Mouse (Mus musculus) MEL (cell line): ENCODE measurements around the gene Gm17651. TPM values are rescaled to one million over a fixed set of nuclear protein-coding genes. Genes with fewer than 3 reads are reported as not detected.

Experiments used
- DNase-seq: peaks from one replicate; pipeline ENCODE4 v3.0.0; 2011; ENCODE audit warnings: low read depth, low spot score
- H3K27ac ChIP-seq: 2 replicates; pipeline ENCODE4 v1.5.1; 2012; ENCODE audit warnings: low read depth, mild to moderate bottlenecking, control low read depth, low read length, moderate library complexity; ENCODE audit not compliant: control insufficient read depth
- H3K27me3 ChIP-seq, 2 experiments: fragments of 150-350 bp in 1 of 2; sonication (generic) in 1 of 2; 2 replicates each; pipeline ENCODE4 v1.6.1; 2012; ENCODE audit warnings: low read length in 2 of 2, mild to moderate bottlenecking in 2 of 2, improper control_type of control experiment in 1 of 2, moderate library complexity in 1 of 2; ENCODE audit not compliant: insufficient read depth in 2 of 2, control insufficient read depth in 1 of 2
- H3K36me3 ChIP-seq, 2 experiments: 2 replicates each; pipeline ENCODE4 v1.6.1; 2012 to 2014; ENCODE audit warnings: low read length in 2 of 2, improper control_type of control experiment in 1 of 2, inconsistent platforms in 1 of 2, mild to moderate bottlenecking in 1 of 2; ENCODE audit not compliant: insufficient read depth in 2 of 2, control insufficient read depth in 1 of 2
- H3K4me1 ChIP-seq, 2 experiments: fragments of 150-350 bp in 1 of 2; sonication (generic) in 1 of 2; 2 replicates each; pipeline ENCODE4 v1.6.1; 2012; ENCODE audit warnings: low read length in 2 of 2, improper control_type of control experiment in 1 of 2, mild to moderate bottlenecking in 1 of 2; ENCODE audit not compliant: insufficient read depth in 2 of 2, control insufficient read depth in 1 of 2
- H3K4me3 ChIP-seq, 2 experiments: fragments of 150-350 bp in 1 of 2; sonication (generic) in 1 of 2; 2 replicates each; pipeline ENCODE4 v1.5.1; 2012; ENCODE audit warnings: low read depth in 2 of 2, low read length in 2 of 2, mild to moderate bottlenecking in 2 of 2, moderate library complexity in 2 of 2, control low read depth in 1 of 2, improper control_type of control experiment in 1 of 2; ENCODE audit not compliant: control insufficient read depth in 1 of 2, insufficient read depth in 1 of 2
- H3K79me2 ChIP-seq: 2 replicates; pipeline ENCODE4 v1.6.1; 2012; ENCODE audit warnings: mild to moderate bottlenecking, low read length, moderate library complexity; ENCODE audit not compliant: control insufficient read depth, poor library complexity, insufficient read depth
- H3K9ac ChIP-seq: 2 replicates; pipeline ENCODE4 v1.6.1; 2012; ENCODE audit warnings: low read depth, mild to moderate bottlenecking, control low read depth, low read length, moderate library complexity; ENCODE audit not compliant: control insufficient read depth, poor library complexity, severe bottlenecking
- H3K9me3 ChIP-seq: fragments of 150-350 bp; sonication (generic); replicated peaks from 2 replicates; pipeline ENCODE4 v1.6.1; 2012; ENCODE audit warnings: mild to moderate bottlenecking, low read length, improper control_type of control experiment, moderate library complexity; ENCODE audit not compliant: insufficient read depth
- CTCF ChIP-seq, 3 experiments: IDR thresholded peaks in 2 of 3; conservative IDR thresholded peaks in 1 of 3; 2 replicates each; pipeline ENCODE4 v1.5.1; 2011 to 2012; ENCODE audit warnings: low read length in 3 of 3, low read depth in 2 of 3, mild to moderate bottlenecking in 2 of 3, improper control_type of control experiment in 1 of 3, inconsistent platforms in 1 of 3, mixed read lengths in 1 of 3, moderate library complexity in 1 of 3; ENCODE audit not compliant: control insufficient read depth in 1 of 3, insufficient read depth in 1 of 3, poor library complexity in 1 of 3, severe bottlenecking in 1 of 3
- E2F4 ChIP-seq: IDR thresholded peaks from 2 replicates; pipeline ENCODE4 v1.6.1; 2011; ENCODE audit warnings: low read depth, low read length, improper control_type of control experiment, borderline replicate concordance
- EP300 ChIP-seq, 2 experiments: IDR thresholded peaks; 2 replicates each; pipeline ENCODE4 v1.6.1; 2011; ENCODE audit warnings: improper control_type of control experiment in 2 of 2, low read length in 2 of 2, low read depth in 1 of 2, mild to moderate bottlenecking in 1 of 2
- GABPA ChIP-seq: IDR thresholded peaks from 2 replicates; pipeline ENCODE4 v1.6.1; 2012; ENCODE audit warnings: low read depth, mild to moderate bottlenecking, inconsistent platforms, low read length, improper control_type of control experiment, moderate library complexity
- MEF2A ChIP-seq: IDR thresholded peaks from 2 replicates; pipeline ENCODE4 v1.6.1; 2014; ENCODE audit warnings: low read depth, mild to moderate bottlenecking, inconsistent platforms, low read length, improper control_type of control experiment; ENCODE audit not compliant: poor library complexity, insufficient replicate concordance, severe bottlenecking; ENCODE audit errors: extremely low read depth
- MYC ChIP-seq: IDR thresholded peaks from 2 replicates; pipeline ENCODE4 v1.6.1; 2011; ENCODE audit warnings: low read depth, mild to moderate bottlenecking, low read length, improper control_type of control experiment, moderate library complexity
- POLR2A ChIP-seq, 2 experiments: IDR thresholded peaks; 2 replicates each; pipeline ENCODE4 v1.6.1; 2011 to 2012; ENCODE audit warnings: low read length in 2 of 2, mild to moderate bottlenecking in 2 of 2, control low read depth in 1 of 2, improper control_type of control experiment in 1 of 2, low read depth in 1 of 2, moderate library complexity in 1 of 2; ENCODE audit not compliant: control insufficient read depth in 1 of 2, insufficient read depth in 1 of 2, poor library complexity in 1 of 2
- POLR2AphosphoS2 ChIP-seq: IDR thresholded peaks from 2 replicates; pipeline ENCODE4 v1.6.1; 2011; ENCODE audit warnings: low read length, improper control_type of control experiment
- POLR2AphosphoS5 ChIP-seq: IDR thresholded peaks from 2 replicates; pipeline ENCODE4 v1.6.1; 2012; ENCODE audit warnings: low read depth, borderline replicate concordance, mild to moderate bottlenecking, inconsistent platforms, low read length, moderate library complexity, mixed read lengths
- RAD21 ChIP-seq: IDR thresholded peaks from 2 replicates; pipeline ENCODE4 v1.6.1; 2011; ENCODE audit warnings: mild to moderate bottlenecking, low read depth, low read length, improper control_type of control experiment
- SMC3 ChIP-seq: IDR thresholded peaks from 2 replicates; pipeline ENCODE4 v1.6.1; 2011; ENCODE audit warnings: low read depth, low read length, improper control_type of control experiment
- TBP ChIP-seq: IDR thresholded peaks from 2 replicates; pipeline ENCODE4 v1.8.0; 2011; ENCODE audit warnings: low read depth, low read length, improper control_type of control experiment
- ZC3H11A ChIP-seq: IDR thresholded peaks from 2 replicates; pipeline ENCODE4 v1.6.1; 2012; ENCODE audit warnings: low read depth, mild to moderate bottlenecking, inconsistent platforms, low read length, improper control_type of control experiment
- ZKSCAN1 ChIP-seq: IDR thresholded peaks from 2 replicates; pipeline ENCODE4 v1.6.1; 2012; ENCODE audit warnings: low read depth, mild to moderate bottlenecking, inconsistent platforms, low read length, improper control_type of control experiment, moderate library complexity
- polyA plus RNA-seq, 2 experiments: library from polyadenylated mRNA; stranded (reverse) in 1 of 2; unstranded in 1 of 2; fragments of >175 nt in 1 of 2; fragments of >200 nt in 1 of 2; gene quantifications; 2 replicates each; pipeline versions ENCODE4 v1.2.1 to v1.2.4; 2012; ENCODE audit warnings: low replicate concordance in 2 of 2, low read depth in 1 of 2; ENCODE audit not compliant: insufficient read length in 2 of 2, insufficient read depth in 1 of 2, missing spikeins in 1 of 2
- total RNA-seq: library from RNA; depleted of rRNA; stranded (reverse); fragments of 300-350 nt; gene quantifications from 2 replicates; pipeline ENCODE4 v1.2.3, GENCODE M21; 2012; rRNA removed

Gene Gm17651
- not detected in 2 replicates for total RNA-seq
- polyA plus RNA-seq = not detected

DNA sequence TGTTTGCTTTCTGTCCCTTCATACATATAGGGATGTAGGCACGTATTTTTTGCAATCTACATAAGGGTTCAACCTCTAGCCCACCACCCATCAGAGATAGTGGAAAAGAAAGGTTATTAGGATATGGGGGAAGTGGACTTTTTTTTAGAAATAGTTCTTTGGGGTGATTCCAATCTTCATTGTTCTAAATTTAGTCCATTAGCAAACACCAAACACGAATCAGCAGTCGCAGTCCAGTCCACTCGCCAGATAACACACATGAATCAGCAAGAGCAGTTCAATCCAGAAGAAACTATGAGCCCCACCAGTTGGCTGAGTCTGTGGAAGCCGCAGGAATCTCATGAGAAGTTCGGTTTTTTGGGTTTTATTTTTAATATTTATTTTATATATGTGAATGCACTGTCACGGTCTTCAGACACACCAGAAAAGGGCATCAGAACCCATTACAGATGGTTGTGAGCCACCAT lies at the start of gene Gm17651:
TSS of gene Gm17651 (minus strand) at position 51 of the 467 bp plus-strand sequence.
- no peaks in the 10 kb centered on the region for H3K79me2 ChIP-seq
- H3K9me3 ChIP-seq = no peaks in the 10 kb centered on the region
- no peak within 1 kb of the TSS for H3K4me3 ChIP-seq
- no peaks in the 10 kb centered on the region for H3K36me3 ChIP-seq
- H3K9ac ChIP-seq = no peak within 1 kb of the TSS
- no peaks in the 10 kb centered on the region for H3K4me1 ChIP-seq
- no peak within 1 kb of the TSS for H3K27ac ChIP-seq
- H3K27me3 ChIP-seq = no peaks in the 10 kb centered on the region
- no peak for DNase-seq
- TF ChIP-seq CTCF (IDR thresholded peaks at IDR 0.05 in 2 of 3, conservative IDR thresholded peaks at IDR 0.05 in 1 of 3; ENCODE audit: control insufficient read depth in 1 of 3, insufficient read depth in 1 of 3, low read depth in 2 of 3, low read length in 3 of 3, poor library complexity in 1 of 3, severe bottlenecking in 1 of 3) (no peak), POLR2AphosphoS5 (no peak), EP300 (IDR thresholded peaks at IDR 0.05; ENCODE audit: low read depth in 1 of 2, low read length in 2 of 2) (no peak), E2F4 (no peak), TBP (no peak)

DNA sequence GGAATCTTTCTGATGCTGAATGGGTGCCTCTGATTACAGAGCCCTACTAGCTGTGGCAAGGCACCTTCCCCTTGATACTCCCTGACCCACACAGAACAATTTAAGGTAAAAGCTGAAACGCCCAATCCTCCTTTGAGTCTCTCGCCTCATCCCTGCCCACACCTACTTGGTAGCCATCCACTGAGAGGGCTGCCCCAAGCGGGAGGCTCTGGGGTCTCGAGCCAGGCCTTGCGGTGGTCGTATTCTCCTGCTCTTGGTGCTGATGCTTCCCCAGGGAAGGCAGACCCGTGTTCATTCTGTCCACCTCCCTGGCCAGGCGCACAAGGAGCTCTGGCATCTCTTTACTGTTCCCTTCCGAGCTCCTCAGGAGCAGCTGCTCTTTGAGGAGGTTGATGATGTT lies 44.6 kb upstream of the Gm17651 start:
- Histone ChIP-seq H3K27me3 (peaks cover 0 to 1% of the 10 kb centered on the region in 2 experiments; a peak in 2 of 4 replicates), H3K79me2 (no peaks in the 10 kb centered on the region), H3K36me3 (no peaks in the 10 kb centered on the region), H3K27ac (no peak overlapping the region), H3K9me3 (0 out of 2 replicates have a peak, but pooled peaks cover 3% of the 10 kb centered on the region), H3K9ac (no peak overlapping the region), H3K4me1 (no peaks in the 10 kb centered on the region), H3K4me3 (no peak overlapping the region)
- DNase-seq = no peak
- TF ChIP-seq MYC = no peak
- no peak for TF ChIP-seq POLR2AphosphoS2
- no peak for TF ChIP-seq MEF2A
- TF ChIP-seq POLR2A (IDR thresholded peaks at IDR 0.05; ENCODE audit: control insufficient read depth in 1 of 2, insufficient read depth in 1 of 2, low read depth in 1 of 2, low read length in 2 of 2, poor library complexity in 1 of 2) = no peak
- TF ChIP-seq E2F4 = no peak
- TF ChIP-seq GABPA = no peak

DNA sequence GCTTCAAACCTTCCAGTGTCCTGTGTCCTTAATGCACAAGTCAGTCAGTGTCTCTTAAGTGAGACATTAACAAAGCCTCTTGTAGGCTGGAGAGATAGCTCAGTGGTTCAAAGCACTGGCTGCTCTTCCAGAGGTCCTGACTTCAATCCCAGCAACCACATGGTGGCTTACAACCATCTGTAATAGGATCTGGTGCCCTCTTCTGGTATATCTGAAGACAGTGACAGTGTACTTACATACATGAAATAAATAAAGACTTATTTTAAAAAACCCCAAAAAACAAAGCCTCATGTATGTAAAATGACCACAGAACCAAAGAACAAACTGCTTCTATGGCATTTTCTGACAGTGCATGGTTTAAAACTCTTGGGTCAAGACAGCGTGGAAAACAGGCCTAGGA lies 41.4 kb upstream of the Gm17651 start:
- Histone ChIP-seq H3K9ac (no peak overlapping the region), H3K4me1 (no peaks in the 10 kb centered on the region), H3K27me3 (no peaks in the 10 kb centered on the region; a peak in 2 of 4 replicates), H3K36me3 (no peaks in the 10 kb centered on the region), H3K79me2 (no peaks in the 10 kb centered on the region), H3K27ac (no peak overlapping the region), H3K9me3 (no peaks in the 10 kb centered on the region), H3K4me3 (no peak overlapping the region)
- DNase-seq = peak; percentile 47
- TF ChIP-seq MYC (peak; percentile 79; the same call in 1 of the 2 replicates), GABPA (no peak), SMC3 (peak; percentile 62), ZKSCAN1 (no peak), CTCF (IDR thresholded peaks at IDR 0.05 in 2 of 3, conservative IDR thresholded peaks at IDR 0.05 in 1 of 3; ENCODE audit: control insufficient read depth in 1 of 3, insufficient read depth in 1 of 3, low read depth in 2 of 3, low read length in 3 of 3, poor library complexity in 1 of 3, severe bottlenecking in 1 of 3) (peak in 2 of 3 experiments; percentile 17 to 61; a peak in 4 of 6 replicates), ZC3H11A (peak; percentile 36; the same call in 1 of the 2 replicates), RAD21 (peak; percentile 50)
